Mouse (Mus musculus): Measurements from ENCODE around the gene Gm4881.

GRCm38 (mm10) chr7:24954450-24954849 lies 10.2 kb upstream of the Gm4881 start:
- TF ChIP-seq CTCF (IDR thresholded peaks at IDR 0.05; ENCODE audit: borderline replicate concordance, control insufficient read depth, extremely low read depth, insufficient read depth, low read length, poor library complexity) (no peak), POLR2A (IDR thresholded peaks at IDR 0.05; ENCODE audit: control insufficient read depth, extremely low read depth, insufficient read depth, low read length, poor library complexity) (no peak)

Measured in thymus, adult 2 months (tissue).